ENCODE assay signal across 13 mouse cellular contexts in the genomic region with DNA sequence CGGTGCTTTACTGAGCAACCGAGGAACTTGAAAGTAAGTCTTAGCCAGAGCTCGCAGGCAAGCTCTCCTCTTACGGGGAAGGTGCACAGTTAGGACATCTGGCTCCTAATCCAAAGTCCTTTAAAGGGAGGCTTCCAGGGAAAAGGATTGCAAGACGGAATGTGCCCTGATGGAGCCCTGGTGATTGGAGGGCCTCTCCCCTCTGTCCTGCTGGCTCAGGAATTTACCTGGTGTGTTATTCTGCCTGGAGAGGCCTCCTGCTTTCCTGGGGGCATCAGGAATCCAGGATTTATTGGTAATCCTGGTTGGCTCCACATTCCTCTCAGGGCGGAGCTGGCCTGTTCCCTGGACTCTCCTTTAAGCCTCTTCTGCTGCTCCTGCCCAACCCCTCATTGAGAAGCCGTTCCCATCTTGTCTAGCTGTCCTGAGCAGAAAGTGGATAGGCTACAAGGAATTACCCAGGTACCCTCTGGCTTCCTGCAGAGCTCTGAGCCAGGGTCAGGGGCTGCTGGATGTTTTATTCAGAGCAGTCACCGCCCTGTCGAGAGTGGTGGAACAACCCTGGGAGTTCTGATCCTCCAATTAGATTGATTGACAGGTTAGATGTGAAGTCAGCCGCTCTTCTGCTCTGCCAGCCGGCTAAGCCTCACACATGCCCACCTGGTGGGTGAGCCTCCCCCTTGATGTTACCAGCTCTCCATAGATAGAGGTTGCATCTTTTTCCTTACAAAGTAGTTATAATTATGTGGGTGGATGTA. TPM values are rescaled to one million over a fixed set of nuclear protein-coding genes. Genes with fewer than 3 reads are reported as not detected.
A peak's percentile ranks its signal among the peaks of the same experiment; 100 is the strongest.
DNase-seq lines count a peak whose midpoint lies in the region; ATAC-seq and TF ChIP-seq lines count a peak whose summit lies in the region.
"Had no signal": no experiment of that assay in that cellular context is flagged by ENCODE, and none has a peak within 500 bp of the region (broad histone marks: within the 10 kb centered on the region; RNA-seq: fewer than 3 reads in every experiment).

No protein-coding gene starts in this region.

- H3K9me3 ChIP-seq in forebrain, embryonic 11.5 days (ENCODE audit: control insufficient read depth, low read length) = no peaks in the 10 kb centered on the region
- no peaks in the 10 kb centered on the region for H3K9me3 ChIP-seq in forebrain, embryonic 16.5 days (ENCODE audit: control insufficient read depth, low read length)
- H3K9me3 ChIP-seq in hindbrain, embryonic 12.5 days (replicated peaks) = no peaks in the 10 kb centered on the region
- no peaks in the 10 kb centered on the region for H3K9me3 ChIP-seq in hindbrain, embryonic 14.5 days (ENCODE audit: control insufficient read depth, low read length)
- no peaks in the 10 kb centered on the region for H3K9me3 ChIP-seq in midbrain, embryonic 14.5 days (ENCODE audit: control insufficient read depth, low read length)
- H3K9me3 ChIP-seq in stomach, postnatal 0 days (ENCODE audit: control insufficient read depth, low read length) = no peaks in the 10 kb centered on the region
- H3K9me3 ChIP-seq: hindbrain, embryonic 13.5 days had no signal

- no peaks in the 10 kb centered on the region for H3K27me3 ChIP-seq in forebrain, embryonic 11.5 days (ENCODE audit: control insufficient read depth, insufficient read depth, low read length)
- no peaks in the 10 kb centered on the region for H3K27me3 ChIP-seq in forebrain, embryonic 16.5 days (replicated peaks; ENCODE audit: control insufficient read depth, insufficient read depth, low read length)
- no peaks in the 10 kb centered on the region for H3K27me3 ChIP-seq in hindbrain, embryonic 12.5 days
- no peaks in the 10 kb centered on the region for H3K27me3 ChIP-seq in hindbrain, embryonic 14.5 days (ENCODE audit: control insufficient read depth, insufficient read depth, low read length)
- H3K27me3 ChIP-seq in midbrain, embryonic 14.5 days (ENCODE audit: control insufficient read depth, insufficient read depth, low read length) = no peaks in the 10 kb centered on the region
- H3K27me3 ChIP-seq in stomach, postnatal 0 days (ENCODE audit: control insufficient read depth, insufficient read depth, low read length) = no peaks in the 10 kb centered on the region
- H3K27me3 ChIP-seq: hindbrain, embryonic 13.5 days had no signal

- DNase-seq in forebrain, embryonic 11.5 days (ENCODE audit: low spot score) = peak; percentile 47
- DNase-seq in hindbrain, embryonic 14.5 days (ENCODE audit: low spot score) = no peak
- DNase-seq in brain, embryonic 14.5 days (ENCODE audit: low read depth) = peak; percentile 64
- no peak for DNase-seq in midbrain, embryonic 14.5 days
- no peak for DNase-seq in stomach, postnatal 0 days (ENCODE audit: low spot score)
- DNase-seq in thymus, postnatal 10 days (ENCODE audit: low spot score in 2 of 2) = no peak
- DNase-seq: cerebellum, adult 2 months; gastrocnemius, postnatal 36 days; lung, postnatal 36 days had no signal

- H3K4me2 ChIP-seq in forebrain, embryonic 11.5 days (ENCODE audit: low read depth, low read length, severe bottlenecking) = no peak overlapping the region
- no peak overlapping the region for H3K4me2 ChIP-seq in forebrain, embryonic 16.5 days (ENCODE audit: low read length)
- no peak overlapping the region for H3K4me2 ChIP-seq in hindbrain, embryonic 12.5 days (replicated peaks)
- no peak overlapping the region for H3K4me2 ChIP-seq in hindbrain, embryonic 14.5 days (replicated peaks)
- no peak overlapping the region for H3K4me2 ChIP-seq in midbrain, embryonic 14.5 days (ENCODE audit: low read length)
- no peak overlapping the region for H3K4me2 ChIP-seq in stomach, postnatal 0 days (replicated peaks; ENCODE audit: low read depth)
- H3K4me2 ChIP-seq: hindbrain, embryonic 13.5 days had no signal

- TF ChIP-seq CTCF in brain, embryonic 14.5 days (IDR thresholded peaks at IDR 0.05; ENCODE audit: borderline replicate concordance, extremely low read depth, insufficient read depth, insufficient read length) = no peak
- TF ChIP-seq CTCF in stomach, postnatal 0 days (IDR thresholded peaks at IDR 0.05; ENCODE audit: low read depth) = no peak

- peaks cover 7% of the 10 kb centered on the region; the same call in 1 of the 2 replicates for H3K4me1 ChIP-seq in forebrain, embryonic 11.5 days (replicated peaks; ENCODE audit: control insufficient read depth, insufficient read depth, low read length)
- no peaks in the 10 kb centered on the region for H3K4me1 ChIP-seq in forebrain, embryonic 16.5 days (replicated peaks; ENCODE audit: control insufficient read depth, insufficient read depth, low read length)
- peaks cover 7% of the 10 kb centered on the region; the same call in 1 of the 2 replicates for H3K4me1 ChIP-seq in hindbrain, embryonic 12.5 days
- H3K4me1 ChIP-seq in hindbrain, embryonic 14.5 days (replicated peaks; ENCODE audit: control insufficient read depth, insufficient read depth, low read length) = no peaks in the 10 kb centered on the region
- H3K4me1 ChIP-seq in midbrain, embryonic 14.5 days (ENCODE audit: control insufficient read depth, insufficient read depth, low read length) = peaks cover 4% of the 10 kb centered on the region; the same call in 1 of the 2 replicates
- H3K4me1 ChIP-seq in stomach, postnatal 0 days (replicated peaks; ENCODE audit: control insufficient read depth, insufficient read depth) = no peaks in the 10 kb centered on the region

- whole genome bisulfite sequencing in forebrain, embryonic 11.5 days = 22% methylated on average over 11 of the region's 11 CpGs
- WGBS in forebrain, embryonic 16.5 days = 21% methylated on average over 11 of the region's 11 CpGs
- WGBS in hindbrain, embryonic 12.5 days = 34% methylated on average over 11 of the region's 11 CpGs
- 43% methylated on average over 11 of the region's 11 CpGs for WGBS in hindbrain, embryonic 14.5 days
- 21% methylated on average over 11 of the region's 11 CpGs for WGBS in midbrain, embryonic 14.5 days
- WGBS in stomach, postnatal 0 days = 37% methylated on average over 11 of the region's 11 CpGs

- H3K9ac ChIP-seq in forebrain, embryonic 11.5 days (ENCODE audit: low read length) = no peak overlapping the region
- no peak overlapping the region for H3K9ac ChIP-seq in forebrain, embryonic 16.5 days (replicated peaks; ENCODE audit: low read depth, low read length)
- 0 out of 2 replicates have a peak overlapping the region, but pooled peaks have one; percentile 13 for H3K9ac ChIP-seq in hindbrain, embryonic 12.5 days
- H3K9ac ChIP-seq in hindbrain, embryonic 14.5 days = no peak overlapping the region
- no peak overlapping the region for H3K9ac ChIP-seq in midbrain, embryonic 14.5 days (replicated peaks; ENCODE audit: low read length)
- H3K9ac ChIP-seq in stomach, postnatal 0 days (ENCODE audit: low read length) = no peak overlapping the region
- H3K9ac ChIP-seq: hindbrain, embryonic 13.5 days had no signal

- no peak for TF ChIP-seq POLR2A in brain, embryonic 14.5 days (IDR thresholded peaks at IDR 0.05; ENCODE audit: borderline replicate concordance, extremely low read depth, insufficient read depth, insufficient read length, poor library complexity, severe bottlenecking)

- TF ChIP-seq EP300 in stomach, postnatal 0 days (optimal IDR thresholded peaks at IDR 0.05) = no peak

- peaks cover 23% of the 10 kb centered on the region; the same call in 1 of the 2 replicates for H3K36me3 ChIP-seq in forebrain, embryonic 11.5 days (ENCODE audit: control insufficient read depth, insufficient read depth, low read length)
- no peaks in the 10 kb centered on the region; the same call in 1 of the 2 replicates for H3K36me3 ChIP-seq in forebrain, embryonic 16.5 days (ENCODE audit: control insufficient read depth, insufficient read depth)
- peaks cover 36% of the 10 kb centered on the region for H3K36me3 ChIP-seq in hindbrain, embryonic 12.5 days
- H3K36me3 ChIP-seq in hindbrain, embryonic 14.5 days (replicated peaks; ENCODE audit: control insufficient read depth, insufficient read depth) = no peaks in the 10 kb centered on the region; the same call in none of the 2 replicates
- H3K36me3 ChIP-seq in midbrain, embryonic 14.5 days (ENCODE audit: control insufficient read depth, insufficient read depth, low read length) = peaks cover 22% of the 10 kb centered on the region
- H3K36me3 ChIP-seq in stomach, postnatal 0 days (ENCODE audit: control insufficient read depth, insufficient read depth, low read length) = no peaks in the 10 kb centered on the region

- H3K4me3 ChIP-seq in forebrain, embryonic 11.5 days (ENCODE audit: low read depth, low read length) = no peak overlapping the region
- H3K4me3 ChIP-seq in forebrain, embryonic 16.5 days (replicated peaks; ENCODE audit: low read length) = no peak overlapping the region
- H3K4me3 ChIP-seq in hindbrain, embryonic 12.5 days = no peak overlapping the region
- no peak overlapping the region for H3K4me3 ChIP-seq in hindbrain, embryonic 14.5 days (replicated peaks; ENCODE audit: low read length)
- H3K4me3 ChIP-seq in midbrain, embryonic 14.5 days (replicated peaks; ENCODE audit: low read depth, low read length) = no peak overlapping the region
- no peak overlapping the region for H3K4me3 ChIP-seq in stomach, postnatal 0 days (ENCODE audit: low read depth, low read length)
- H3K4me3 ChIP-seq: hindbrain, embryonic 13.5 days had no signal

- ATAC-seq in forebrain, embryonic 11.5 days (replicated peaks; ENCODE audit: low FRiP score) = peak; percentile 53; the same call in 1 of the 2 replicates
- no peak for ATAC-seq in forebrain, embryonic 16.5 days
- ATAC-seq in hindbrain, embryonic 12.5 days (ENCODE audit: low FRiP score) = no peak
- ATAC-seq in hindbrain, embryonic 14.5 days (ENCODE audit: low FRiP score) = no peak
- ATAC-seq in midbrain, embryonic 14.5 days (ENCODE audit: low FRiP score, low TSS enrichment) = no peak
- ATAC-seq in stomach, postnatal 0 days (ENCODE audit: low FRiP score, low TSS enrichment) = no peak

- no peak overlapping the region for H3K27ac ChIP-seq in forebrain, embryonic 11.5 days (ENCODE audit: low read depth, low read length)
- H3K27ac ChIP-seq in forebrain, embryonic 16.5 days (ENCODE audit: low read length) = no peak overlapping the region
- peak overlapping the region; percentile 17; the same call in 1 of the 2 replicates for H3K27ac ChIP-seq in hindbrain, embryonic 12.5 days
- no peak overlapping the region for H3K27ac ChIP-seq in hindbrain, embryonic 14.5 days
- 0 out of 2 replicates have a peak overlapping the region, but pooled peaks have one; percentile 32 for H3K27ac ChIP-seq in midbrain, embryonic 14.5 days (replicated peaks; ENCODE audit: low read depth, low read length)
- H3K27ac ChIP-seq in stomach, postnatal 0 days (replicated peaks) = no peak overlapping the region
- H3K27ac ChIP-seq: hindbrain, embryonic 13.5 days had no signal

RNA-seq across cellular contexts. Expression of gene Tmem106c, which starts 9.4 kb away (rescaled TPM):
- polyA plus RNA-seq in forebrain, embryonic 11.5 days (2014; fragmentation: Nextera tagmentation; extraction: Ambion mirVana) = 44.5 and 47.8 TPM in 2 replicates
- 64.8 and 66.9 TPM in 2 replicates for polyA plus RNA-seq in forebrain, embryonic 16.5 days (2015; fragmentation: Nextera tagmentation; extraction: Ambion mirVana)
- polyA plus RNA-seq in hindbrain, embryonic 12.5 days (2016; fragmentation: Nextera tagmentation; extraction: Ambion mirVana) = 44.0 and 49.5 TPM in 2 replicates
- polyA plus RNA-seq in hindbrain, embryonic 14.5 days (2014; fragmentation: Nextera tagmentation; extraction: Ambion mirVana) = 54.9 and 58.0 TPM in 2 replicates
- polyA plus RNA-seq in brain, embryonic 14.5 days (2012; rRNA removed) = 57.7 and 79.8 TPM in 2 replicates
- polyA plus RNA-seq in midbrain, embryonic 14.5 days (2014; fragmentation: Nextera tagmentation; extraction: Ambion mirVana) = 52.3 and 63.6 TPM in 2 replicates
- polyA plus RNA-seq in stomach, postnatal 0 days (2015; fragmentation: Nextera tagmentation; extraction: Ambion mirVana) = 33.1 and 39.8 TPM in 2 replicates

RNA-seq across cellular contexts. Expression of gene Col2a1, which starts 31.1 kb away (rescaled TPM):
- polyA plus RNA-seq in forebrain, embryonic 11.5 days (2014; fragmentation: Nextera tagmentation; extraction: Ambion mirVana) = 128 and 143 TPM in 2 replicates
- polyA plus RNA-seq in forebrain, embryonic 16.5 days (2015; fragmentation: Nextera tagmentation; extraction: Ambion mirVana) = 16.6 and 35.1 TPM in 2 replicates
- polyA plus RNA-seq in hindbrain, embryonic 12.5 days (2016; fragmentation: Nextera tagmentation; extraction: Ambion mirVana) = 459 and 487 TPM in 2 replicates
- polyA plus RNA-seq in hindbrain, embryonic 14.5 days (2014; fragmentation: Nextera tagmentation; extraction: Ambion mirVana) = 24.0 and 30.8 TPM in 2 replicates
- 60.2 and 78.5 TPM in 2 replicates for polyA plus RNA-seq in brain, embryonic 14.5 days (2012; rRNA removed)
- 39.3 and 45.2 TPM in 2 replicates for polyA plus RNA-seq in midbrain, embryonic 14.5 days (2014; fragmentation: Nextera tagmentation; extraction: Ambion mirVana)
- 0.05 and 0.21 TPM in 2 replicates for polyA plus RNA-seq in stomach, postnatal 0 days (2015; fragmentation: Nextera tagmentation; extraction: Ambion mirVana)
- polyA plus RNA-seq: G1E had no signal

Comparison
In these comparisons a context has a peak if more than half of its experiments do, and no peak if none do; other contexts are left out.
1. H3K27ac ChIP-seq: peak in hindbrain, embryonic 12.5 days (single experiment) and midbrain, embryonic 14.5 days (single experiment); none in forebrain, embryonic 11.5 days (single experiment), forebrain, embryonic 16.5 days (single experiment), hindbrain, embryonic 14.5 days (single experiment) and stomach, postnatal 0 days (single experiment).
2. DNase-seq: peak in forebrain, embryonic 11.5 days (single experiment) and brain, embryonic 14.5 days (single experiment); none in hindbrain, embryonic 14.5 days (single experiment), midbrain, embryonic 14.5 days (single experiment), stomach, postnatal 0 days (single experiment) and thymus, postnatal 10 days (0 of 2).
3. RNA of gene Col2a1, which starts 31.1 kb away (polyA plus RNA-seq): 459 to 487 TPM in hindbrain, embryonic 12.5 days, 128 to 143 TPM in forebrain, embryonic 11.5 days, 60.2 to 78.5 TPM in brain, embryonic 14.5 days, 39.3 to 45.2 TPM in midbrain, embryonic 14.5 days, 24.0 to 30.8 TPM in hindbrain, embryonic 14.5 days and 16.6 to 35.1 TPM in forebrain, embryonic 16.5 days; 0.05 to 0.21 TPM in stomach, postnatal 0 days; every median in the first group is over 10 times any median in the second.